Mouse (Mus musculus): ENCODE measurements at regions not wholly inside any gene's neighbourhood (a gene's known extent, or its start where the extent isn't known, plus 50 kb on each side); places are given as distances from the start of the nearest gene placed in this dataset.
A peak's percentile ranks its signal among the peaks of the same experiment; 100 is the strongest.

DNA sequence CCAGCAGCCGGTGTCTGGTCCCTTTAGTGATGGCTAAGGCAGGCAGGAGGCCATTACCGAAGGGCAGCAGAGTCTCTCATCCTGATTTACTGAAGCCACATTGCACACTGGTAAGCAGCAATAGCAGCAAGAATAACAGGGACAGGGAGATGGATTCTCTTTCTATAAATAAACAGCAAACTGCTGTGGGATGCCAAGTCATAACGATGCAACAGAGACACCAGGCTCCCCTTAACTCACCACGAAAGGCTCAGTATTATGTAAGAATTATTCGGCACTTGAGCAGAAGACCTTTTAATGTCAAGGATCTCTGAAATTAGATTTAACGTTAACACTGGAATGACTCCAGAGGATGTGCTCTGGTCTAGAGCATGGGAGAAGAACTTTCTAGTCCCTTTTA lies 202.1 kb downstream of the Ddx10 start:
- no peaks in the 10 kb centered on the region for H3K27me3 ChIP-seq (ENCODE audit: control insufficient read depth, insufficient read depth, low read length)
- TF ChIP-seq POLR2A (IDR thresholded peaks at IDR 0.05; ENCODE audit: extremely low read depth, insufficient read depth, low read length) (no peak), CTCF (IDR thresholded peaks at IDR 0.05; ENCODE audit: low read depth, low read length) (no peak)
- H3K4me3 ChIP-seq (ENCODE audit: insufficient read depth, low read depth, low read length), result no peak overlapping the region
- H3K79me2 ChIP-seq (ENCODE audit: control insufficient read depth, insufficient read depth, low read length), result no peaks in the 10 kb centered on the region
- H3K9ac ChIP-seq (ENCODE audit: low read depth, low read length), result no peak overlapping the region
- 84% methylated on average over 6 of the region's 6 CpGs for WGBS
- no peaks in the 10 kb centered on the region for H3K36me3 ChIP-seq (ENCODE audit: control insufficient read depth, insufficient read depth, low read length)
- no peak for DNase-seq (ENCODE audit: extremely low read depth, low read depth, low spot score)
- no peaks in the 10 kb centered on the region for H3K4me1 ChIP-seq (ENCODE audit: control insufficient read depth, insufficient read depth, low read length)
- no peak overlapping the region for H3K27ac ChIP-seq (replicated peaks; ENCODE audit: insufficient read depth, low read depth, low read length)

GRCm38 (mm10) chr9:53033797-53034196 lies 214.1 kb downstream of the Ddx10 start:
- Histone ChIP-seq H3K36me3 (ENCODE audit: control insufficient read depth, insufficient read depth, low read length) (no peaks in the 10 kb centered on the region), H3K79me2 (ENCODE audit: control insufficient read depth, insufficient read depth, low read length) (no peaks in the 10 kb centered on the region), H3K9ac (ENCODE audit: low read depth, low read length) (no peak overlapping the region), H3K4me3 (ENCODE audit: insufficient read depth, low read depth, low read length) (no peak overlapping the region), H3K27ac (replicated peaks; ENCODE audit: insufficient read depth, low read depth, low read length) (no peak overlapping the region), H3K4me1 (ENCODE audit: control insufficient read depth, insufficient read depth, low read length) (no peaks in the 10 kb centered on the region), H3K27me3 (ENCODE audit: control insufficient read depth, insufficient read depth, low read length) (no peaks in the 10 kb centered on the region)
- no peak for DNase-seq (ENCODE audit: extremely low read depth, low read depth, low spot score)
- TF ChIP-seq CTCF (IDR thresholded peaks at IDR 0.05; ENCODE audit: low read depth, low read length), result no peak
- no peak for TF ChIP-seq POLR2A (IDR thresholded peaks at IDR 0.05; ENCODE audit: extremely low read depth, insufficient read depth, low read length)
- 74% methylated on average over 4 of the region's 4 CpGs for WGBS

GRCm38 (mm10) chr9:53022096-53022495 lies 225.8 kb downstream of the Ddx10 start:
- TF ChIP-seq CTCF (IDR thresholded peaks at IDR 0.05; ENCODE audit: low read depth, low read length) (no peak), POLR2A (IDR thresholded peaks at IDR 0.05; ENCODE audit: extremely low read depth, insufficient read depth, low read length) (no peak)
- Histone ChIP-seq H3K36me3 (ENCODE audit: control insufficient read depth, insufficient read depth, low read length) (no peaks in the 10 kb centered on the region), H3K4me1 (ENCODE audit: control insufficient read depth, insufficient read depth, low read length) (no peaks in the 10 kb centered on the region), H3K9ac (ENCODE audit: low read depth, low read length) (no peak overlapping the region), H3K79me2 (ENCODE audit: control insufficient read depth, insufficient read depth, low read length) (no peaks in the 10 kb centered on the region), H3K27ac (replicated peaks; ENCODE audit: insufficient read depth, low read depth, low read length) (no peak overlapping the region), H3K4me3 (ENCODE audit: insufficient read depth, low read depth, low read length) (no peak overlapping the region), H3K27me3 (ENCODE audit: control insufficient read depth, insufficient read depth, low read length) (no peaks in the 10 kb centered on the region)
- WGBS, result 78% methylated on average over 4 of the region's 4 CpGs
- no peak for DNase-seq (ENCODE audit: extremely low read depth, low read depth, low spot score)

DNA sequence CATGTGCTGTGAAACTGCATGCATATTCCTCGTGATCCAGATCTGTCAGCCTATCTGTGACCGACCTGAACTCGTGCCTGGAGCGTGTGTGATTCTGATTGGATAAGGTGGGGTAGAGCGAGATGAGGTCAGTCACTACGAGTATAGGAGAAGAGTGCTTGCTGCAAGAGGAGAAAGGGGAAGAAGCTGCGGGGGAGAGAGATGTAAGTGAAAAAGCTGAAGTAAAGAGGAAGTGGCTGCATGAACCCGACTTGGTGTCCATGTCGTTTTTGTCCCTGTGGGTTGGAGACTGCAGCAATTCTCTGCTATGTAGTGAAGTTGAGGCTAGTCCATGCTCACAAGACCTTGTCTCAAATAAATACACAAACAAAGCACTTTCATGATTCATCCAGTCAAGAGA lies 237.1 kb downstream of the Ddx10 start:
- no peak for TF ChIP-seq CTCF (IDR thresholded peaks at IDR 0.05; ENCODE audit: low read depth, low read length)
- no peak for TF ChIP-seq POLR2A (IDR thresholded peaks at IDR 0.05; ENCODE audit: extremely low read depth, insufficient read depth, low read length)
- Histone ChIP-seq H3K79me2 (ENCODE audit: control insufficient read depth, insufficient read depth, low read length) (no peaks in the 10 kb centered on the region), H3K9ac (ENCODE audit: low read depth, low read length) (no peak overlapping the region), H3K27ac (replicated peaks; ENCODE audit: insufficient read depth, low read depth, low read length) (no peak overlapping the region), H3K27me3 (ENCODE audit: control insufficient read depth, insufficient read depth, low read length) (no peaks in the 10 kb centered on the region), H3K36me3 (ENCODE audit: control insufficient read depth, insufficient read depth, low read length) (no peaks in the 10 kb centered on the region), H3K4me3 (ENCODE audit: insufficient read depth, low read depth, low read length) (no peak overlapping the region), H3K4me1 (ENCODE audit: control insufficient read depth, insufficient read depth, low read length) (no peaks in the 10 kb centered on the region)
- 90% methylated on average over 9 of the region's 9 CpGs for WGBS
- no peak for DNase-seq (ENCODE audit: extremely low read depth, low read depth, low spot score)

GRCm38 (mm10) chr9:53007395-53007794 lies 240.5 kb downstream of the Ddx10 start:
- DNase-seq (ENCODE audit: extremely low read depth, low read depth, low spot score), result peak; percentile 12
- Histone ChIP-seq H3K36me3 (ENCODE audit: control insufficient read depth, insufficient read depth, low read length) (no peaks in the 10 kb centered on the region), H3K27ac (replicated peaks; ENCODE audit: insufficient read depth, low read depth, low read length) (no peak overlapping the region), H3K79me2 (ENCODE audit: control insufficient read depth, insufficient read depth, low read length) (no peaks in the 10 kb centered on the region), H3K4me3 (ENCODE audit: insufficient read depth, low read depth, low read length) (no peak overlapping the region), H3K27me3 (ENCODE audit: control insufficient read depth, insufficient read depth, low read length) (no peaks in the 10 kb centered on the region), H3K4me1 (ENCODE audit: control insufficient read depth, insufficient read depth, low read length) (no peaks in the 10 kb centered on the region), H3K9ac (ENCODE audit: low read depth, low read length) (no peak overlapping the region)
- TF ChIP-seq POLR2A (IDR thresholded peaks at IDR 0.05; ENCODE audit: extremely low read depth, insufficient read depth, low read length) (no peak), CTCF (IDR thresholded peaks at IDR 0.05; ENCODE audit: low read depth, low read length) (no peak)
- 89% methylated on average over 10 of the region's 10 CpGs for WGBS

DNA sequence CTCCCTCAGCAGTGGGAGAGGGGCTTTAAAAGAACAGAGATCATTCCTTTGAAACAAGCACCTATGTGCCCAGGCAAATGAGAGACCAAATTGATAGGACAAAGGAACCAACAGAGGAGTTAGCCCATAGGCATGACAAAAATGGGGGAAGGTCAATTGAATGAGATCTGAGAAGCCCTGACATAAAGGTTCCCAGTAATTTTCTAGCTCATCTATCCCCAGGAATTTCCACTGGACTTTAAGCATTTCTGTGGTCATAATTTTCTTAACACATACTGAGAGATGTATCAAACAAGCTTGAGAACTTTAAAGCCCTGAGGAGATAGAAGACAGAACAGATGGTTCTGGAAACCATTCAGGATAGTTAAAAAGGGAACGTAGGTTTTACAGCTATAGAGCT lies 241.8 kb downstream of the Ddx10 start:
- H3K27ac ChIP-seq (replicated peaks; ENCODE audit: insufficient read depth, low read depth, low read length), result no peak overlapping the region
- no peak overlapping the region for H3K9ac ChIP-seq (ENCODE audit: low read depth, low read length)
- H3K36me3 ChIP-seq (ENCODE audit: control insufficient read depth, insufficient read depth, low read length), result no peaks in the 10 kb centered on the region
- H3K4me1 ChIP-seq (ENCODE audit: control insufficient read depth, insufficient read depth, low read length), result no peaks in the 10 kb centered on the region
- H3K79me2 ChIP-seq (ENCODE audit: control insufficient read depth, insufficient read depth, low read length), result no peaks in the 10 kb centered on the region
- WGBS, result 75% methylated on average over 1 of the region's 1 CpGs
- H3K4me3 ChIP-seq (ENCODE audit: insufficient read depth, low read depth, low read length), result no peak overlapping the region
- H3K27me3 ChIP-seq (ENCODE audit: control insufficient read depth, insufficient read depth, low read length), result no peaks in the 10 kb centered on the region
- TF ChIP-seq CTCF (IDR thresholded peaks at IDR 0.05; ENCODE audit: low read depth, low read length) (no peak), POLR2A (IDR thresholded peaks at IDR 0.05; ENCODE audit: extremely low read depth, insufficient read depth, low read length) (no peak)
- DNase-seq (ENCODE audit: extremely low read depth, low read depth, low spot score), result no peak

Data from liver, adult 2 months (tissue).